Mouse (Mus musculus): Measurements from ENCODE around the gene Mitf. TPM values are rescaled to one million over a fixed set of nuclear protein-coding genes. Genes with fewer than 3 reads are reported as not detected.

Gene Mitf
- total RNA-seq, 2 experiments from 2014 or later: 6.6 to 7.3 TPM

GRCm38 (mm10) chr6:97937139-97937538 is 130.3 kb downstream of the Mitf start:
- DNase-seq (ENCODE audit: low spot score in 2 of 2): no peak

GRCm38 (mm10) chr6:97937897-97938614 is 131.2 kb downstream of the Mitf start:
- no peak for DNase-seq (ENCODE audit: low spot score in 2 of 2)

DNA sequence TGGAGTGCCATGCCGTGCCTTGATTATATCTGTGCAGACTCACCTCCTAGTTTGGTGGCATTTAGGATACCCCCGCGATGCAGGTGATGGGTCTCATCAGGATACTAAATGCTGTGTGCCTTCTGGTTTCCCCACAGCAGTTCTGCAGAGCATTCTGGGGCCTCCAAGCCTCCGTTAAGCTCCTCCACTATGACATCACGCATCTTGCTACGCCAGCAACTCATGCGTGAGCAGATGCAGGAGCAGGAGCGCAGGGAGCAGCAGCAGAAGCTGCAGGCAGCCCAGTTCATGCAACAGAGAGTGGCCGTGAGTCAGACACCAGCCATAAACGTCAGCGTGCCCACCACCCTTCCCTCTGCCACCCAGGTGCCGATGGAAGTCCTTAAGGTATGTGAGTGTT is 134.1 kb downstream of the Mitf start:
- DNase-seq (ENCODE audit: low spot score in 2 of 2): no peak

DNA sequence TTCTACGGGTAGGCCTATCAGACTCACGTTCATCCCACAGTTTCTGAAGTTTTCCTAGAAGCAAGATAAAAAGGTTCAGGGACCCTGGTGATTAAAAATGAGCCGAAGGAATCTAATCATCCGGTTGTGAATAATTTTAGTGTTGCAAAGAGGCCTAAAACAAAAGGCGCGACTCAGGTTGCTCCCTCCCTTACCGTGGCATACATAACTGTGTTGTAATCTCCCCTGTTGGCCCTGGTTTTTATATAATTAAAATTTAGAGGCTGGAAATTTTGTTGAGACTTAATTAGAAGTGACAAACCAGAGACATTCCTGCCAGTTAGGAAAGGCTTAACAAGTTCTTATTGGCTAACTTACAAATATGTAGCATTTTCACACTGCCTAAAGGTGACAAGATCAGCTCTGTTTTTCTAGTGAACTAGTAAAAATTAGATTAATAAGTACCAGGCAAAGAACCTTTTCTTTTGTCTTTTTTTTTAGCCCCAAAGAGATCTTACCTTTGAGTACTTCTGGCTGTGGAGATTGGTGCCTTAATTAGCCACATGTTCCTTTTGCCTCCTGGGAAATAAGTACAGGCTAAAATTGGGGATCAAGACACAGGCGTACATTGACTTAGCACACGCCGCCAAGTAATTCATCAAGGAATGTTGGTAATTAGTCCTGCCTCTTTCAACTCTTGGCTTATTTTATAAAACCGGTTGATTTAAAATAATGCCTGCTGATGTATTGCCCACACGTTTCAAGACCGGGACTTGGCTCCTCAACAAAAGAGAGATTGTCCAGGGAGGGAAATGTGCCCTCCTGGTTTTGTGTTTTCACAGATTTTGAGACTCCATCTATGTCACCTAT is 143.4 kb downstream of the Mitf start:
- DNase-seq (ENCODE audit: low spot score in 2 of 2): no peak

- no peak for DNase-seq (ENCODE audit: low spot score in 2 of 2)
These were observed 144.0 kb downstream of the Mitf start for GRCm38 (mm10) chr6:97950882-97951245.

DNA sequence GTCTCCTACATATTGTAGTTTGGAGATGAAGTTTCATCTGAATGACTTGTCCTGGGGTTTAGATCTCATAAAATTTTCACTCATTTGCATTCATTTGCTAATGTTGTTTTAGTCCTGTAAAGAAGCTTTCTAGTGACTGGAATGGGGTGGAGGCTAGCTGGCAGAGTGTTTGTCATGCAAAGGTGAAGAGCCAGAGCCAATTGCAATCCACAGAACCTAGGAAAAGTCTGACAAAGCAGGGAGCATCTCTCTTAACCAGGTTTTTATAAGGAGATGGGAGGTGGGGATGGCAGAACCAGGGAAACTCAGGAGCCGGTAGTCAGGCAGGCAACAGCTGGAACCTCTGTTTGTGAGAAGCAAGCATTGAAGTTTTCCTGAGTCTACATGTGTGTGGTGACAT is 144.9 kb downstream of the Mitf start:
- DNase-seq (ENCODE audit: low spot score in 2 of 2): no peak

DNA sequence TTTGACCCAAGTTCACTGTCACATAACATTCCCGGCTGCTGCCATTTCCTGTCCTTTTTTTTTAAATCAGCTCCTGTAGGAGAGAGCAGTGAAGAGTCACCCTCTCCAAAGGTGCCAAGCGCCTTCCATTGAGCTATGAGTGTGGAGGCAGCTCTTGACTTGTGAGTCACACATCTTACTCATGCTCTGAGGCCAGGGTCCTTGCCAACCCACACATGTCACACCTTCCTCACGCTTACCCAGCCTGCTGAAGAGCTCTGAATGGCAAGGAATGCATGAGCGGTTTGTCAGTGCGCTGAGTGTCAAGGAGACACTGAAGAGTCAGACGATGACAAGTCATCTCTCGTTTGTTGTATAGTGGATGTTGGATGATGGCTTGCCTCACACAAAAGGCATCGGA is 146.0 kb downstream of the Mitf start:
- no peak for DNase-seq (ENCODE audit: low spot score in 2 of 2)

GRCm38 (mm10) chr6:97956121-97956520 is 149.3 kb downstream of the Mitf start:
- DNase-seq (ENCODE audit: low spot score in 2 of 2): no peak

- no peak for DNase-seq (ENCODE audit: low spot score in 2 of 2)
These were observed 149.8 kb downstream of the Mitf start for GRCm38 (mm10) chr6:97956636-97957035.

- no peak for DNase-seq (ENCODE audit: low spot score in 2 of 2)
These were observed 151.4 kb downstream of the Mitf start for GRCm38 (mm10) chr6:97958276-97958675.

DNA sequence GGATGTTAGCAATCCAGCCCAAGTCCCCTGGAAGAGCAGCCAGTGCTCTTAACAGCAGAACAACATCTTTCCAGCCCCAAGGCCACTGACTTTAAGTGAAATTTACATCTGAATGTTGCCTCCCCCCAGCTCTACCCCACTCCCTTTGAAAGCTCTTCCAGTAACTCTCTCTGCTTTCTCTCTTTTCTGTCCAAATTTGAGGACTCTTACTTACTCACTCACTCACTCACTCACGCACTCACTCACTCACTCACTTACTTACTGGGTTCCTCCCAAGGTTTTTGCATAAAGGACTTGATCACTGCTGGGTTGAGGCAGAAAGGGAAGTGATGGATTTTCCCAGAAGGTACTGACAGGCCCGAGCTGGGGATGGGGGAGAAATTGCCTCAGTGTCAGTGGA is 154.9 kb downstream of the Mitf start:
- no peak for DNase-seq (ENCODE audit: low spot score in 2 of 2)

DNA sequence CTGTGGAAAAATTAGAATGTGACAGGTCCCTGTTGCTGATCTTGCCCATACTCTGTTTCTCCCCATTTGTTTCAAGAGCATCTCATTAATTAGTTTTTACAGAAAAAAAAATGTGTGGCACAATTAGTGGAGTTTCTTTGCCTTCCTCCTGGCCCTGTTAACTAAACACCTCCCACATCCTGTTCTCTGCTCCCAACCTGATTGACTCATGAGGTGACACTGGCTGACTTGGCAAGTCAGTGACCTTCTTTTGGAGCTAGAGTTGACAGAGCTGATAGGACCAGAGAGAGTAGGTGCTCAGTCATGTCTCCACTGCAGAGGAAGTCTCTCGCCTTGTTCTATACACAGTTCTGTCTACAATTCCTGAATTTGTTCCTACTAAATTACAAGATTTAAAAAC is 155.5 kb downstream of the Mitf start:
- DNase-seq (ENCODE audit: low spot score in 2 of 2): no peak

DNA sequence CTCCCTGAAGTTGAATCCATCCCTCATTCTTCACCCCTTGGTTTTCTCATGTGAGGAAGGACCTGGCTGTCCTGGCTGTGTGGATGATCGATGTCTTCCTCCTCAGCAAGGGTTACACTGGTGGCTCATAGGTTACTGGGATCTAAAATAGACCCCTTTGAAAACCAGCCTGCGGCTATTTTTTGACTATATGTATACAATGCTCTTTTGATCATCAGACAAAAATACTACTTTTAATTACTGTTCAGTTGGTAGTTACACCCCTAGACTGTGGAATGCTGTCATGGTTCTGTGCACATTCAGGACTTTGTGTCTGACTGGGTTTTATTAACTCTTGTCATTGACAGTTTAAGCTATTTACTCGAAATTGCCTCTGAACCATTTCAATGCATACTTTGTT is 157.9 kb downstream of the Mitf start:
- DNase-seq (ENCODE audit: low spot score in 2 of 2): no peak

- DNase-seq (ENCODE audit: low spot score in 2 of 2): no peak
These were observed 174.8 kb downstream of the Mitf start for GRCm38 (mm10) chr6:97981668-97982067.

DNA sequence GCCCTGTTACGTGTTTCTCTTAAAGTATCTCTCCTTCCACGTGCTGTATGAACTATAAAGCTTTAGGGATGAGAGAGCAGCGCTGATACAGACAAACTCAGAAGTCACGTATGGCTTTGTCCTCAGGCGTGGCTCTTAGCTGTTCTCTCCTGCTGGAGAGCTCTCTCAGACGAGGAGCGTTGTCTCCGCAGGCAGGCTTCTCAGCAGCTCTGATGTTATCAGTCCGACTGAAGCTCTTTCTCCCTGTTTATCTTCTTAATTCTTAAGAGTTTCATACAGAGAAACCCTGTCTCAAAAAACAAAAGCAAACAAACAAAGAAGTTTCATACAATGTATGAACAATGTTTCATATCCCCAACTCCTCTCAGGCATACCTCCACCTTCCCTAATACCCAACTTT is 178.8 kb downstream of the Mitf start:
- DNase-seq (ENCODE audit: low spot score in 2 of 2): no peak

- DNase-seq (ENCODE audit: low spot score in 2 of 2): no peak
These were observed 179.6 kb downstream of the Mitf start for GRCm38 (mm10) chr6:97986417-97986816.

DNA sequence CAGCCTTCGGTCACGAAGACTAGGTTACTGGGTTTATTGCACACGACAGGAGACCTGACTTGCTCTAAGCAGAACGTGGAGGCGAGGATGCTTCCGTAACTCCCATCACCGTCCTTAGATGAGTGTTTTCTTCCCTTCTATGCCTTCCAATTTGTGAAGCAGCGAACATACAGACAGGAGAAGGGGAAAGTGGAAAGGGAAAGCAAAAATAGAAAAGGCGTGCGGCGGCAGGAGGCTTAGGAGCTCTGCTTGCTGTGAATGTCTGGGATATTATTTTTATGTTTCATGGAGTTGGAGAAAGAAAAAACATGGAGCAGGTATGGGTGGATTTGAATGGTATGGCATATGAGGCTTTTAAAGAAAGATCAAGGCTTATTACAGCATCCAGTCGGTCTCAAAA is 186.7 kb downstream of the Mitf start:
- DNase-seq (ENCODE audit: low spot score in 2 of 2): no peak

DNA sequence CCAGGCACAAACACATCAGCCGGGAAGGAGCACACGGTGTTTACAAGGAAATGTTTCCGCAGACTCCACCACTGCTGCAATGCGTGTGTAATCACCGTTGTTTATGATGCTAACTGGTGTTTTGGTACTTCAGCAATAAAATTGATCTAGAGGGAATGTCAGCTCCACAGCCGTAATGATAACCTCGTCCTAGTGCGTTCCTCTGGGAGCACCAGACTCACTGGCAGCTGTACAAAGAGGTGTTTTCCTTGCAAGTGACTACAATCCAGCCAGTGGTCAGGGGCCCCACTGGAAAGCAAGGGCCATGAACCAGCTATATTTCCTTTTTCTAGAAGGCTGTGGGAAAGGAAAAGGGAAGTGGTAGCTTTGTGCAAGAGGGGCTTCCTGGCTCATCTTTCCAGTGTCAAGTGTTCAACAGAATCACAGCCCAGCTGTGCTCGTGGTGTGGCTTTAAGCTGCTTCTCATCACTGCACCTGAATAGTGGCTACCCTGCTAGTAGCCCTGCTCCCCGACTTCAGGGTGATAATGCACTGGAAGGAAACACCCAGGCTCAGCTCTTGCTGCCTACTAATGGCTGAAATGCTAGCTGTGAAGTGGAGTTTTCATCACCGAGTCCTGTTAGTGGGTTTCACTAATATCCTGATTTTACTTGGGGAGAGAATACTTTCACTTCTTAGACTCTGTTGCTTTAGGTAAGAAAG is 188.9 kb downstream of the Mitf start:
- DNase-seq (ENCODE audit: low spot score in 2 of 2): no peak

DNA sequence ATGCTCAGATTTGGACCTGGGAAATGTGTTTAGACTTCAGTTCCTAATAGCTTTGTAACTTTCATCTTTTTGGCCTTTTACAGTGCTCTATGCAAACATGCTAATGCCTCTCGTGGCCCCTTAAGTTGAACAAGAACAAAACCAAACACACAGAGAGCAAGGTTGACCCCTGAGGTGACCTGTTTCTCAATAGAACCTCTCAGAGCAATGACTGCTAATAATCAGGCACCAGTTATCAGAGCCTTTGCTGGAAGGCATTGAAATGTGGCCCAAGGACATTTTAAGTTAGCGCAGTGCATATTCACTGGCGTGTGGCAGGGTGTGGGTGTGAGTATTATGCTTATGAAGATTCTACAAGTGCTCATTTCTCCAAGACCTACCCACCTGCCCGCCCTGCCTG is 194.7 kb downstream of the Mitf start:
- no peak for DNase-seq (ENCODE audit: low spot score in 2 of 2)

DNA sequence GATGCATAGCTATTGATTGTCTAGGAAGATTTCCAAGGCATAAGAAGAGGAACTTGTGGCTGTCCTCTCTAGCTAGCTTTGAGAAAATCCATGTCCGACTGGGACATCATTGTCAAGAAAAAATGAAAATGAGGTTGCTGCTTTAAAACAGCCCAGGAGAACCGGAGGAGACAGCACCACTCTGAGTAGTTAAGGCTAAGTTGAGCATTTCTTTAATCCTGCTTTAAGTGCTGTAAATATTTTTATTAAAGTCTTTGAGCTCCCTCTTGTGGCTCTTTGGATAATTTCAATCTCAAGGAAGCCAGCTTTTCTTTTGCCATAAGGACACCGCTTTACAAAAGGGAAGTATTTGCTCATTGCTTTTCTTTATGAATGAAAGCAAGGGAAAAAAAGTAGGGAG is 196.3 kb downstream of the Mitf start:
- DNase-seq (ENCODE audit: low spot score in 2 of 2): no peak

- DNase-seq (ENCODE audit: low spot score in 2 of 2): no peak
These were observed 198.7 kb downstream of the Mitf start for GRCm38 (mm10) chr6:98005566-98005965.

GRCm38 (mm10) chr6:98015066-98015465 is 208.2 kb downstream of the Mitf start:
- no peak for DNase-seq (ENCODE audit: low spot score in 2 of 2)

Data from gastrocnemius, postnatal 4 days (tissue).